17 mouse cellular contexts compared by ENCODE assay signal in genomic region chr4:140909536-140909935, GRCm38 (mm10). TPM values are rescaled to one million over a fixed set of nuclear protein-coding genes. Genes with fewer than 3 reads are reported as not detected.
A peak's percentile ranks its signal among the peaks of the same experiment; 100 is the strongest.
DNase-seq lines count a peak whose midpoint lies in the region; ATAC-seq lines count a peak whose summit lies in the region.
"Had no signal": no experiment of that assay in that cellular context is flagged by ENCODE, and none has a peak within 500 bp of the region (broad histone marks: within the 10 kb centered on the region; RNA-seq: fewer than 3 reads in every experiment).

No protein-coding gene starts in this region.

- 68% methylated on average over 4 of the region's 4 CpGs for WGBS in heart, embryonic 12.5 days

- peaks cover 15% of the 10 kb centered on the region for H3K4me1 ChIP-seq in heart, embryonic 12.5 days (replicated peaks)

- H3K4me2 ChIP-seq in heart, embryonic 12.5 days, result no peak overlapping the region
- H3K4me2 ChIP-seq: forebrain, embryonic 15.5 days; heart, embryonic 11.5 days; hindbrain, embryonic 15.5 days had no signal

- no peak overlapping the region for H3K27ac ChIP-seq in heart, embryonic 12.5 days (ENCODE audit: poor library complexity, severe bottlenecking)
- H3K27ac ChIP-seq: embryonic facial prominence, embryonic 10.5 days; forebrain, embryonic 15.5 days; hindbrain, embryonic 15.5 days had no signal

- H3K9ac ChIP-seq in heart, embryonic 12.5 days, result no peak overlapping the region
- H3K9ac ChIP-seq: forebrain, embryonic 15.5 days; hindbrain, embryonic 15.5 days had no signal

- DNase-seq in heart, adult 11 months, result peak; percentile 52
- DNase-seq in ovary, postnatal 36 days (ENCODE audit: low spot score), result peak; percentile 1
- no peak for DNase-seq in ovary, postnatal 14 days (ENCODE audit: low spot score)
- peak; percentile 6 for DNase-seq in thymus, postnatal 4 days
- DNase-seq in thymus, postnatal 36 days, result no peak
- DNase-seq: adrenal gland, adult 2 months; adrenal gland, postnatal 25 days; cerebellum, adult 18-20 months; cerebellum, adult 9-11 months; gastrocnemius, postnatal 25 days; heart, adult 18-20 months; heart, postnatal 36 days had no signal

- ATAC-seq in heart, embryonic 12.5 days (ENCODE audit: insufficient number of reproducible peaks, low FRiP score), result no peak
- ATAC-seq: forebrain, embryonic 15.5 days had no signal

- no peaks in the 10 kb centered on the region for H3K36me3 ChIP-seq in heart, embryonic 12.5 days
- H3K36me3 ChIP-seq: embryonic facial prominence, embryonic 10.5 days; forebrain, embryonic 15.5 days; hindbrain, embryonic 15.5 days had no signal

- H3K4me3 ChIP-seq in heart, embryonic 12.5 days, result no peak overlapping the region
- H3K4me3 ChIP-seq: embryonic facial prominence, embryonic 10.5 days; forebrain, embryonic 15.5 days; hindbrain, embryonic 15.5 days had no signal

- no peaks in the 10 kb centered on the region for H3K9me3 ChIP-seq in heart, embryonic 12.5 days (replicated peaks)
- H3K9me3 ChIP-seq: embryonic facial prominence, embryonic 10.5 days; forebrain, embryonic 15.5 days; hindbrain, embryonic 15.5 days had no signal

- H3K27me3 ChIP-seq in heart, embryonic 12.5 days (replicated peaks), result peaks cover 69% of the 10 kb centered on the region

RNA-seq across cellular contexts. Expression of gene Padi2, which starts 3.4 kb away (rescaled TPM):
- polyA plus RNA-seq in heart, embryonic 12.5 days (2016; fragmentation: Nextera tagmentation; extraction: Ambion mirVana), result 3.3 and 4.1 TPM in 2 replicates

RNA-seq across cellular contexts. Expression of gene Sdhb, which starts 51.5 kb away (rescaled TPM):
- 746 and 756 TPM in 2 replicates for polyA plus RNA-seq in heart, embryonic 12.5 days (2016; fragmentation: Nextera tagmentation; extraction: Ambion mirVana)

Comparison
In these comparisons a context has a peak if more than half of its experiments do, and no peak if none do; other contexts are left out.
1. DNase-seq: peak in heart, adult 11 months (single experiment), ovary, postnatal 36 days (single experiment) and thymus, postnatal 4 days (single experiment); none in ovary, postnatal 14 days (single experiment) and thymus, postnatal 36 days (0 of 2).